Mouse (Mus musculus): ENCODE measurements around the gene Ncf2.

- TF ChIP-seq POLR2A (IDR thresholded peaks at IDR 0.05; ENCODE audit: extremely low read depth, insufficient read depth, low read length): no peak
- no peak for TF ChIP-seq CTCF (IDR thresholded peaks at IDR 0.05; ENCODE audit: extremely low read depth, insufficient read depth, low read length)
Observed at GRCm38 (mm10) chr1:152761791-152762190, 38.2 kb upstream of the Ncf2 start.
